ENCODE assay signal across 29 mouse cellular contexts in genomic region chr5:95941562-95941961, GRCm38 (mm10). TPM values are rescaled to one million over a fixed set of nuclear protein-coding genes. Genes with fewer than 3 reads are reported as not detected.
"Had no signal": no experiment of that assay in that cellular context is flagged by ENCODE, and none has a peak within 500 bp of the region (broad histone marks: within the 10 kb centered on the region; RNA-seq: fewer than 3 reads in every experiment).

No protein-coding gene starts in this region.

- H3K27ac ChIP-seq: heart, adult 2 months; heart, embryonic 13.5 days; heart, embryonic 15.5 days; hindbrain, embryonic 10.5 days; hindbrain, embryonic 12.5 days; hindbrain, embryonic 14.5 days; intestine, embryonic 15.5 days; layer of hippocampus, adult 2 months; limb, embryonic 13.5 days; limb, embryonic 15.5 days; liver, embryonic 12.5 days; liver, embryonic 14.5 days had no signal

- H3K9me3 ChIP-seq: heart, embryonic 13.5 days; heart, embryonic 15.5 days; hindbrain, embryonic 10.5 days; hindbrain, embryonic 12.5 days; intestine, embryonic 15.5 days; limb, embryonic 13.5 days; limb, embryonic 15.5 days had no signal

- H3K9ac ChIP-seq: heart, embryonic 13.5 days; heart, embryonic 15.5 days; hindbrain, embryonic 12.5 days; hindbrain, embryonic 14.5 days; intestine, embryonic 15.5 days; limb, embryonic 13.5 days; limb, embryonic 15.5 days; liver, embryonic 12.5 days; liver, embryonic 14.5 days had no signal

- H3K27me3 ChIP-seq: heart, embryonic 13.5 days; heart, embryonic 15.5 days; hindbrain, embryonic 12.5 days; intestine, embryonic 15.5 days; limb, embryonic 13.5 days; limb, embryonic 15.5 days; liver, embryonic 12.5 days had no signal

- DNase-seq: gastrocnemius, adult 2 months; gastrocnemius, postnatal 10 days; gastrocnemius, postnatal 25 days; heart, adult 2 months; heart, postnatal 4 days; kidney, adult 18-20 months; kidney, adult 8-10 months; kidney, postnatal 10 days; kidney, postnatal 25 days; kidney, postnatal 4 days; left cerebral cortex, postnatal 4 days had no signal

- H3K4me2 ChIP-seq: heart, embryonic 11.5 days; heart, embryonic 13.5 days; heart, embryonic 15.5 days; hindbrain, embryonic 12.5 days; hindbrain, embryonic 14.5 days; intestine, embryonic 15.5 days; limb, embryonic 13.5 days; limb, embryonic 15.5 days; liver, embryonic 12.5 days had no signal

- H3K4me3 ChIP-seq: gastrocnemius, adult 2 months; heart, adult 2 months; heart, embryonic 13.5 days; heart, embryonic 15.5 days; hindbrain, embryonic 10.5 days; hindbrain, embryonic 12.5 days; intestine, embryonic 15.5 days; layer of hippocampus, adult 2 months; limb, embryonic 13.5 days; limb, embryonic 15.5 days; liver, embryonic 12.5 days had no signal

- H3K36me3 ChIP-seq: heart, embryonic 13.5 days; heart, embryonic 15.5 days; hindbrain, embryonic 10.5 days; hindbrain, embryonic 12.5 days; intestine, embryonic 15.5 days; limb, embryonic 13.5 days; limb, embryonic 15.5 days; liver, embryonic 12.5 days had no signal

- H3K4me1 ChIP-seq: hindbrain, embryonic 12.5 days; intestine, embryonic 15.5 days; limb, embryonic 15.5 days; liver, embryonic 12.5 days had no signal

RNA-seq across cellular contexts. Expression of gene Cxcl13, which starts 15.2 kb away (rescaled TPM):
- total RNA-seq: gastrocnemius, postnatal 10 days; gastrocnemius, postnatal 25 days; gastrocnemius, postnatal 4 days; granulocyte monocyte progenitor cell, adult 5-6 weeks; layer of hippocampus, adult 2 months; layer of hippocampus, postnatal 14 days; left cerebral cortex, postnatal 10 days; left cerebral cortex, postnatal 25 days; left cerebral cortex, postnatal 4 days had no signal
- polyA plus RNA-seq: limb, embryonic 11.5 days had no signal
